Mouse (Mus musculus) forebrain, embryonic 13.5 days (tissue): Measurements from ENCODE around the gene Ccdc183. TPM values are rescaled to one million over a fixed set of nuclear protein-coding genes. Genes with fewer than 3 reads are reported as not detected.
A peak's percentile ranks its signal among the peaks of the same experiment; 100 is the strongest.

Experiments used
- ATAC-seq: fragments of 200-750 bp; cut with Nextera tagmentation; 2 replicates; pipeline ENCODE4 v1.8.0; 2017
- H3K27ac ChIP-seq: fragments of 300-500 bp; sonication (generic); 2 replicates; pipeline ENCODE4 v1.5.1; 2015; ENCODE audit warnings: inconsistent platforms, mild to moderate bottlenecking, moderate library complexity
- H3K27me3 ChIP-seq: fragments of 300-500 bp; sonication (generic); 2 replicates; pipeline ENCODE4 v1.6.1; 2015; ENCODE audit warnings: mild to moderate bottlenecking, inconsistent platforms
- H3K36me3 ChIP-seq: fragments of 300-500 bp; sonication (generic); 2 replicates; pipeline ENCODE4 v1.6.1; 2015; ENCODE audit warnings: mild to moderate bottlenecking, inconsistent platforms; ENCODE audit not compliant: poor library complexity, severe bottlenecking
- H3K4me1 ChIP-seq: fragments of 300-500 bp; sonication (generic); 2 replicates; pipeline ENCODE4 v1.6.1; 2015; ENCODE audit warnings: inconsistent platforms
- H3K4me2 ChIP-seq: fragments of 300-500 bp; sonication (generic); 2 replicates; pipeline ENCODE4 v1.6.1; 2015; ENCODE audit warnings: inconsistent platforms, mild to moderate bottlenecking, moderate library complexity
- H3K4me3 ChIP-seq: fragments of 300-500 bp; sonication (generic); 2 replicates; pipeline ENCODE4 v1.5.1; 2015; ENCODE audit warnings: mild to moderate bottlenecking, inconsistent platforms
- H3K9ac ChIP-seq: fragments of 300-500 bp; sonication (generic); 2 replicates; pipeline ENCODE4 v1.6.1; 2015; ENCODE audit warnings: mild to moderate bottlenecking, inconsistent platforms
- H3K9me3 ChIP-seq: fragments of 300-500 bp; sonication (generic); replicated peaks from 2 replicates; pipeline ENCODE4 v1.6.1; 2016; ENCODE audit warnings: inconsistent platforms
- WGBS: fragments of 180-500 bp; shearing (Covaris S2); methylation state at CpG from one replicate; pipeline ENCODE4 v1.1.7; 2015; 5-methylcytosine and 5-hydroxymethylcytosine counted together
- polyA plus RNA-seq: library from polyadenylated mRNA; unstranded; fragments of >200 nt; fragmentation: Nextera tagmentation; extraction: Ambion mirVana; gene quantifications from 2 replicates; pipeline ENCODE4 v1.2.1, GENCODE M21; 2015

Gene Ccdc183
- polyA plus RNA-seq, 1 experiment from 2014 or later: 0.32 TPM

DNA sequence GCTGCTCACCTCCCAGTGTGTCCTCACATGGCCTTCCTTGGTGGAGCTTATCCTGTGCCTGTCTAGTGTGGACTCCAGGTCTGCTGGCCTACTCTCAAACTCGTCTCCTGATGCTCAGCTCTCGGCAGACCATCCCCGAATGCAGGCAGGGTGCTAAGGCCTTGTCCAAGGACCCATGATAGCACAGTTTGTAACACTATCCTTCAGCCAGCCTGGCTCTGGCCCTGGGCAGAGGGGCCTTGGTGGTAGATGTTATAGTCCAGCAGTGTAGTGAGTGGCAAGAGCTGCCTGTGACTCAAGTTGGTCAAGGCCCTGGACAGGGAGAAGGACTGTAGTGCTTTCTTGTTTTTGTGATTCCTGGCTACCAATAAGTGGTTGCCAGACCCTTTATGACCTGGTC, 16.1 kb upstream of the Ccdc183 start:
- H3K9me3 ChIP-seq: no peaks in the 10 kb centered on the region
- no peaks in the 10 kb centered on the region for H3K36me3 ChIP-seq
- no peak overlapping the region for H3K4me3 ChIP-seq
- 73% methylated on average over 3 of the region's 3 CpGs for WGBS
- H3K9ac ChIP-seq: no peak overlapping the region
- no peak overlapping the region for H3K4me2 ChIP-seq
- H3K27ac ChIP-seq: no peak overlapping the region
- no peaks in the 10 kb centered on the region for H3K4me1 ChIP-seq
- no peaks in the 10 kb centered on the region for H3K27me3 ChIP-seq
- ATAC-seq: no peak

DNA sequence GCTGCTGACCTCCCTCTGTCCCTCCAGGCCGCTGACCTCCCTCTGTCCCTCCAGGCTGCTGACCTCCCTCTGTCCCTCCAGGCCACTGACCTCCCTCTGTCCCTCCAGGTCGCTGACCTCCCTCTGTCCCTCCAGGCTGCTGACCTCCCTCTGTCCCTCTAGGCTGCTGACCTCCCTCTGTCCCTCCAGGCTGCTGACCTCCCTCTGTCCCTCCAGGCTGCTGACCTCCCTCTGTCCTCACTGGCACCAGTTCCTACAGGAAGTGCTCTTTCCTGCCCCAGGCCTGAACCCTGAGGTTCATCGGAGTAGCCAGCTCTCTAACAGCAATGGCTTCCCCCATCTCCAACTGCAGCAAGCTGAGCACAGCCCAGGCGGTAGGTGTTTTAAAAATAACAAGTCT, 11.3 kb upstream of the Ccdc183 start:
- WGBS: 59% methylated on average over 4 of the region's 4 CpGs
- no peak for ATAC-seq
- Histone ChIP-seq H3K27ac (no peak overlapping the region), H3K9me3 (no peaks in the 10 kb centered on the region), H3K36me3 (no peaks in the 10 kb centered on the region), H3K27me3 (no peaks in the 10 kb centered on the region), H3K4me3 (no peak overlapping the region), H3K9ac (no peak overlapping the region), H3K4me1 (no peaks in the 10 kb centered on the region), H3K4me2 (no peak overlapping the region)

DNA sequence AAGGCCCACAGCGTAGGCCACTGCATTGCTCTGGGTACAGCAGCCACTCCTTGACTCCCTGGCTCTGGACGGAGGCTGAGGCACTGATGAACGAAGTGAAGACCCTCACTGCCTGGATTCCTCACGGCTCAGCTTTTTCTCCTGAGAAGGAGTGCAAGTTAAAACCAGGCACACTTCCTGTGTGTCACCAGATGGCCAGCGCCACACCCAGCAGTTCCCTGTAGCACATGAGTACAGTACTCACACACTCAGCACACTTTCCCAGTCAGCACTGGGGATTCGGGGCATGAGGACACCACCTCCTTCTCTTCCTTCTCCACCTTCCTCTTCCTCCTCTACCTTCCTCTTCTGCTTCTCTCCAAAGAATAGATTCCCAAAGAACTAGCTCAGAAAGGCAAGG, 10.3 kb upstream of the Ccdc183 start, which contains the start of gene Fcna:
Gene Fcna, minus strand, starts transcription at position 220 of the 400 bp plus-strand sequence.
- Histone ChIP-seq H3K4me3 (no peak within 1 kb of the TSS), H3K4me2 (no peak within 1 kb of the TSS), H3K27ac (no peak within 1 kb of the TSS), H3K4me1 (no peaks in the 10 kb centered on the region), H3K27me3 (no peaks in the 10 kb centered on the region), H3K36me3 (no peaks in the 10 kb centered on the region), H3K9me3 (no peaks in the 10 kb centered on the region), H3K9ac (no peak within 1 kb of the TSS)
- no peak for ATAC-seq
- 82% methylated on average over 6 of the region's 6 CpGs for WGBS

DNA sequence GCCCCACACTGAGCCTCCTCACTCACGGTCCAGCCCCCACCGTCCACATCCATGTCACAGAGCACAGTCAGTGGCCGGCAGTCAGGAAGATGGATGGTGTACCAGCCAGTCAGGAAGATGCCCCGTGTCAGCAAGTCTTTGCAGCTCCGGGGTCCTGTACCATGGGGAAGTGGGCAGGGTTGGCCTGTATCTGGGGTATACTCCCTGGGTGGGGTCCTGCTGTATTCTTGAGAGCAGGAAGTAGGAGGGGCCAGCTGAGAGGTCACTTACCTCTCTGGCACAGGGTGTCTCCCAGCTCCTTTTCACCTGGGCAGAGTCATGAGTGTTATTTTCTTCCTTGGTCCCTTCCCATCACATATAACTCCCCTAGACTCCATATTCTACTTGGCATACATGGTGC, 8.5 kb upstream of the Ccdc183 start:
- no peaks in the 10 kb centered on the region for H3K27me3 ChIP-seq
- no peak for ATAC-seq
- H3K9me3 ChIP-seq: no peaks in the 10 kb centered on the region
- no peak overlapping the region for H3K4me3 ChIP-seq
- H3K4me2 ChIP-seq: no peak overlapping the region
- 74% methylated on average over 5 of the region's 5 CpGs for WGBS
- H3K4me1 ChIP-seq: peaks cover 13% of the 10 kb centered on the region
- no peaks in the 10 kb centered on the region for H3K36me3 ChIP-seq
- no peak overlapping the region for H3K9ac ChIP-seq
- no peak overlapping the region for H3K27ac ChIP-seq

GRCm38 (mm10) chr2:25621229-25622200, 4.0 kb upstream of the Ccdc183 start, which contains the start of gene Tmem141:
Gene Tmem141, minus strand, starts transcription at chr2:25622005.
- Histone ChIP-seq H3K4me2 (peak within 1 kb of the TSS; percentile 69), H3K27ac (peak within 1 kb of the TSS; percentile 19; the same call in 1 of the 2 replicates), H3K36me3 (no peaks in the 10 kb centered on the region), H3K9ac (peak within 1 kb of the TSS; percentile 67), H3K4me3 (peak within 1 kb of the TSS; percentile 44), H3K27me3 (peaks cover 16% of the 10 kb centered on the region), H3K9me3 (no peaks in the 10 kb centered on the region), H3K4me1 (peaks cover 13% of the 10 kb centered on the region)
- ATAC-seq: peak; percentile 94
- 6% methylated on average over 34 of the region's 34 CpGs for WGBS

DNA sequence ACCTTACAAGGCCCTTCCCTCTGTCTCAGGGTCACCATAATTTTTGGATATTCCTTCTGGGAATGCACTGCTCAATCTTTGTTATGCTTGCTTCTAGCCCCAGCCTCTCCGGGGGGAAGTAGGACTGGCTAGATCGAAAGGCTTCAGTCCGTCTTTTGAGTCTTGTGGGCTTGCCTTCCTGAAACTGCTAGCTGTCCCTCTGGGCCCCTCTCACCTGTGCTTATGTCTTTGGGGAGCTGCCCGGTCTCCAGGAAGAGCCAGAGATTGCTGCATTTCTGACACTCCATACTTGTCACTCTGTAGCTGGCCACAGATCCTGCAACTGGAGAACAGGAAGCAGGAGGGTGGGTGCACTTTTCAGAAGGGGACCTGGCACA, 3.4 kb upstream of the Ccdc183 start:
- Histone ChIP-seq H3K36me3 (no peaks in the 10 kb centered on the region), H3K27ac (no peak overlapping the region), H3K4me3 (0 out of 2 replicates have a peak overlapping the region, but pooled peaks have one; percentile 44), H3K9ac (no peak overlapping the region), H3K27me3 (peaks cover 23% of the 10 kb centered on the region), H3K4me2 (0 out of 2 replicates have a peak overlapping the region, but pooled peaks have one; percentile 69), H3K4me1 (peaks cover 13% of the 10 kb centered on the region), H3K9me3 (no peaks in the 10 kb centered on the region)
- WGBS: 86% methylated on average over 4 of the region's 4 CpGs
- ATAC-seq: no peak

- no peak for ATAC-seq
- peaks cover 27% of the 10 kb centered on the region for H3K27me3 ChIP-seq
- H3K9me3 ChIP-seq: no peaks in the 10 kb centered on the region
- WGBS: 84% methylated on average over 6 of the region's 6 CpGs
- H3K27ac ChIP-seq: no peak overlapping the region
- H3K4me2 ChIP-seq: no peak overlapping the region
- no peaks in the 10 kb centered on the region for H3K36me3 ChIP-seq
- H3K9ac ChIP-seq: 0 out of 2 replicates have a peak overlapping the region, but pooled peaks have one; percentile 13
- H3K4me3 ChIP-seq: no peak overlapping the region
- peaks cover 13% of the 10 kb centered on the region for H3K4me1 ChIP-seq
Measured at GRCm38 (mm10) chr2:25620386-25620785, 2.9 kb upstream of the Ccdc183 start.

DNA sequence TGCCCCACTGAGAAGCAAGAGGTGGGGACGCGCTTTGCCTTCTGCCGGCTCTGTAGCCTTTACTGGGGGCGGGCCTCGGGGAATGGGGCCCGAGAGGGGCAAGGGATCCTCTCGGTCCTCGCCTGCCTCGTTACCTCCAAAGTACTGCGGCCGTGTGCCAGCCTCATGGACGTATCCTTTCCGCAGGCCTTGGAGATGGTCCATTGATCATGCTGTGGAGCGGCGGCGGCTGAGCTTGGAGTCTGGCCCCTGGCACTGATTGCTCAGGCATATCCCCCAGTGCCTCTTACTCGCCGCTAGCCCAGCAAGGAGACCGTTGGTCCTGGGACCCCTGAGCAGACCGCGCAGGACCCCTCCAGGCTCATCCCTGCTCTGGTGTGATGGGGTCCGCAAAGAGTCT, 1.1 kb downstream of the Ccdc183 start:
- WGBS: 21% methylated on average over 22 of the region's 22 CpGs
- Histone ChIP-seq H3K9me3 (no peaks in the 10 kb centered on the region), H3K27ac (no peak overlapping the region), H3K9ac (no peak overlapping the region), H3K36me3 (no peaks in the 10 kb centered on the region), H3K4me2 (peak overlapping the region; percentile 14; the same call in 1 of the 2 replicates), H3K4me3 (no peak overlapping the region), H3K4me1 (peaks cover 5% of the 10 kb centered on the region; the same call in 1 of the 2 replicates), H3K27me3 (peaks cover 49% of the 10 kb centered on the region)
- ATAC-seq: no peak

DNA sequence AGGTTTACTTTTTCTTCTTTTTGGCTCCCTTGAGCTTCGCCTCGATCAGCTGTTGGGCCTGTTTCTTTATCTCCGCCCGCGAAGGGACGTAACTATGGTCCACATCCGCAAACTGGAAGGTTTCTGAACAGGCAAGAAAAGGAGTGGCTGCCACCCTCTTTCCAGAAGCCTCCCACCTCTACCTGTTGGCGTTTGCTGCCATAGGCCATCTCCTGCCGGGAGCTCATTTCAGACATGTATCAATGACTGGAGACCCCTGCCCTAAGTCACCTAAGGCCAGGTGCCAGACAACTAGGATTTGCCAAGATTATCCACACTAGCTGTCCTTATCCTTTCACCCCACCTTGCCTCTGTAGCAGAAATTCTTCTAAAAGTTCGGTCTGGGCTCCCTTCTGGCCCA, 8.8 kb downstream of the Ccdc183 start:
- Histone ChIP-seq H3K9ac (no peak overlapping the region), H3K4me2 (peak overlapping the region; percentile 73), H3K9me3 (no peaks in the 10 kb centered on the region), H3K4me3 (peak overlapping the region; percentile 100), H3K36me3 (0 out of 2 replicates have a peak, but pooled peaks cover 3% of the 10 kb centered on the region), H3K27ac (no peak overlapping the region), H3K27me3 (peaks cover 5% of the 10 kb centered on the region), H3K4me1 (peaks cover 19% of the 10 kb centered on the region)
- 66% methylated on average over 10 of the region's 10 CpGs for WGBS
- peak; percentile 40 for ATAC-seq

DNA sequence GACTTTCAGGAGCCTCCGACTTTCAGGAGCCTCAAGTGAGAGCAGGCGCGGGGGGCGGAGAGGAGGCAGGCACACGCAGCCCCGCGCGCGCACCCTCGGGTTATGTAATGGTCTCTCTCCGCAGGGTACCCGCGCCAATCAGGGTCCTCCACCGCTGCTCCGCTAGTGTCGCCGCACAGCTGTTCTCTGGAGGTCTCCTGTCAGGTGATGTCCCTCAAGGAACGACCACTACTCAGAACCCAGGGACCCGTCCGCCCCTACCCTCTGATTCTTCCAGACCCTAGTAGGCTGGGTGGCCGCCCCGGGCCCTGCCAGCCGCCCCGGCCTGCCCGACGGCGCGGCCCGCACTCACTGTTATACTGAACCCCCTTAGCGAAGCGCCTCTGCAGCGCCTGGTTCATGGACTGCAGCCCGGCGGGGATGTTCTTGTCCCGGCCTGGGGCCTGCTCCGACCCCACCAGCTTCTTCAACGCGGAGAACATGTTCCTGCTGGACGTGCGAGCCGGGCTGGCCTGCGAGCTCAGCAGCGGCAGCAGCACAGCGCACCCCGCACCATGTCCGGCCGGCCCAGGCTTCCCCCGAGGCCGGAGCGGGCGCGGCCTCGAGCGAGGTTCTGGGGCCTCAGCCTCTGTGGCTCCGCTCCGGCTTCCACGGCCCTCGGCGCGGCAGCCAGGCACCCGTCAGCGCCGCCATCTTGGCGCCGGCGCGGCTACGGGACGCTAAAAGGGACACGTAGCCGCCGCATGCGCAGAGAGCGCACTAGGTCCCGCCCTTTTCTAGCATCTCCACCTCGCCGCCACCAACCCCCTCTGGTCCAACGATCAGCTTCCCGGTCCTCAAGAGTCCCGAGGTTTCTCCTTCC, 9.5 kb downstream of the Ccdc183 start, which contains the start of gene Rabl6:
Gene Rabl6, minus strand, starts transcription at position 761 of the 862 bp plus-strand sequence.
- Histone ChIP-seq H3K4me1 (peaks cover 19% of the 10 kb centered on the region), H3K36me3 (peaks cover 4% of the 10 kb centered on the region; the same call in 1 of the 2 replicates), H3K27me3 (no peaks in the 10 kb centered on the region; the same call in 1 of the 2 replicates), H3K4me2 (peak within 1 kb of the TSS; percentile 73), H3K4me3 (peak within 1 kb of the TSS; percentile 100), H3K27ac (peak within 1 kb of the TSS; percentile 91), H3K9me3 (no peaks in the 10 kb centered on the region), H3K9ac (peak within 1 kb of the TSS; percentile 95)
- under 1% methylated on average over 78 of the region's 80 CpGs for WGBS
- peak; percentile 95 for ATAC-seq

DNA sequence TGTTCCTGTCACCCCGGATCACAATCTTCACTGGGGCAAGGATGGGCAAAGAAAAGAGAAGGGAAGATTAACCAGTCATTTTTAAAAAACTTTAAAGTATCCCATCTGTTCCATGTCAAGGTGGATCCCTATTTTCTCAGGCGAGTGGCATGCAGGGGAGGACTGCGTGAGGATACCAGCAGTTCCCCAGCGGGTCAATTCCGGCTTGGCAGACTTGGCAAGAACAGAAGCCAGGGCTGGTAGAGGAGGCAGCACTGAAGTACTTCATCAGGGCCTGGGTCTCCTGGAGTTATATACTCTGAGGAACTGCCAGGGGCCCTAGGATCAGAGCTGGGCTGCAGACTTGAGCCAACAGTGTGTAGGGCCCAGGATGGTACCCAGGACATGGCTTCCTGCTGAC, 15.0 kb downstream of the Ccdc183 start:
- no peak overlapping the region for H3K9ac ChIP-seq
- peaks cover 14% of the 10 kb centered on the region for H3K4me1 ChIP-seq
- no peak for ATAC-seq
- 94% methylated on average over 5 of the region's 5 CpGs for WGBS
- no peak overlapping the region for H3K27ac ChIP-seq
- H3K36me3 ChIP-seq: peaks cover 58% of the 10 kb centered on the region
- no peaks in the 10 kb centered on the region for H3K27me3 ChIP-seq
- H3K9me3 ChIP-seq: no peaks in the 10 kb centered on the region
- H3K4me2 ChIP-seq: no peak overlapping the region
- H3K4me3 ChIP-seq: no peak overlapping the region
